Mouse (Mus musculus): ENCODE data around the gene Nufip2. TPM values are rescaled to one million over a fixed set of nuclear protein-coding genes. Genes with fewer than 3 reads are reported as not detected.

Gene Nufip2
- polyA plus RNA-seq, 1 experiment, result 30.1 TPM

GRCm38 (mm10) chr11:77680018-77680417, 5.9 kb upstream of the Nufip2 start:
- TF ChIP-seq CTCF (IDR thresholded peaks at IDR 0.05; ENCODE audit: borderline replicate concordance, control insufficient read depth, extremely low read depth, insufficient read depth, low read length, poor library complexity), result no peak
- TF ChIP-seq POLR2A (IDR thresholded peaks at IDR 0.05; ENCODE audit: control insufficient read depth, extremely low read depth, insufficient read depth, low read length, poor library complexity), result no peak
- no peaks in the 10 kb centered on the region for H3K27me3 ChIP-seq (ENCODE audit: control insufficient read depth, insufficient read depth, low read length)
- no peak for DNase-seq
- H3K36me3 ChIP-seq (ENCODE audit: control insufficient read depth, insufficient read depth, low read length), result no peaks in the 10 kb centered on the region
- H3K27ac ChIP-seq (ENCODE audit: control insufficient read depth, insufficient read depth, low read length), result no peak overlapping the region
- WGBS, result 50% methylated on average over 2 of the region's 2 CpGs
- no peak overlapping the region for H3K4me3 ChIP-seq (ENCODE audit: control insufficient read depth, insufficient read depth, low read length)
- no peaks in the 10 kb centered on the region; the same call in 1 of the 2 replicates for H3K4me1 ChIP-seq (replicated peaks; ENCODE audit: control insufficient read depth, insufficient read depth, low read length)

GRCm38 (mm10) chr11:77684896-77685295, 1.1 kb upstream of the Nufip2 start:
- 70% methylated on average over 2 of the region's 2 CpGs for WGBS
- no peak overlapping the region for H3K27ac ChIP-seq (ENCODE audit: control insufficient read depth, insufficient read depth, low read length)
- H3K27me3 ChIP-seq (ENCODE audit: control insufficient read depth, insufficient read depth, low read length), result no peaks in the 10 kb centered on the region
- TF ChIP-seq CTCF (IDR thresholded peaks at IDR 0.05; ENCODE audit: borderline replicate concordance, control insufficient read depth, extremely low read depth, insufficient read depth, low read length, poor library complexity), result no peak
- TF ChIP-seq POLR2A (IDR thresholded peaks at IDR 0.05; ENCODE audit: control insufficient read depth, extremely low read depth, insufficient read depth, low read length, poor library complexity), result no peak
- no peaks in the 10 kb centered on the region for H3K36me3 ChIP-seq (ENCODE audit: control insufficient read depth, insufficient read depth, low read length)
- H3K4me1 ChIP-seq (replicated peaks; ENCODE audit: control insufficient read depth, insufficient read depth, low read length), result no peaks in the 10 kb centered on the region; the same call in 1 of the 2 replicates
- DNase-seq, result no peak
- no peak overlapping the region for H3K4me3 ChIP-seq (ENCODE audit: control insufficient read depth, insufficient read depth, low read length)

GRCm38 (mm10) chr11:77686346-77686840, 438 bp downstream of the Nufip2 start:
- Histone ChIP-seq H3K4me1 (replicated peaks; ENCODE audit: control insufficient read depth, insufficient read depth, low read length) (no peaks in the 10 kb centered on the region), H3K27ac (ENCODE audit: control insufficient read depth, insufficient read depth, low read length) (peak overlapping the region; percentile 69), H3K27me3 (ENCODE audit: control insufficient read depth, insufficient read depth, low read length) (no peaks in the 10 kb centered on the region), H3K4me3 (ENCODE audit: control insufficient read depth, insufficient read depth, low read length) (peak overlapping the region; percentile 100), H3K36me3 (ENCODE audit: control insufficient read depth, insufficient read depth, low read length) (peaks cover under 1% of the 10 kb centered on the region)
- WGBS, result 1% methylated on average over 30 of the region's 30 CpGs
- no peak for TF ChIP-seq POLR2A (IDR thresholded peaks at IDR 0.05; ENCODE audit: control insufficient read depth, extremely low read depth, insufficient read depth, low read length, poor library complexity)
- TF ChIP-seq CTCF (IDR thresholded peaks at IDR 0.05; ENCODE audit: borderline replicate concordance, control insufficient read depth, extremely low read depth, insufficient read depth, low read length, poor library complexity), result no peak
- DNase-seq, result peak; percentile 41

GRCm38 (mm10) chr11:77686841-77687540, 1.0 kb downstream of the Nufip2 start:
- no peaks in the 10 kb centered on the region for H3K4me1 ChIP-seq (replicated peaks; ENCODE audit: control insufficient read depth, insufficient read depth, low read length)
- WGBS, result under 1% methylated on average over 71 of the region's 76 CpGs
- H3K27ac ChIP-seq (ENCODE audit: control insufficient read depth, insufficient read depth, low read length), result peak overlapping the region; percentile 69
- DNase-seq, result peak; percentile 73
- no peak for TF ChIP-seq CTCF (IDR thresholded peaks at IDR 0.05; ENCODE audit: borderline replicate concordance, control insufficient read depth, extremely low read depth, insufficient read depth, low read length, poor library complexity)
- 0 out of 2 replicates have a peak, but pooled peaks have one; percentile 31 for TF ChIP-seq POLR2A (IDR thresholded peaks at IDR 0.05; ENCODE audit: control insufficient read depth, extremely low read depth, insufficient read depth, low read length, poor library complexity)
- H3K4me3 ChIP-seq (ENCODE audit: control insufficient read depth, insufficient read depth, low read length), result peak overlapping the region; percentile 100
- H3K36me3 ChIP-seq (ENCODE audit: control insufficient read depth, insufficient read depth, low read length), result peaks cover 6% of the 10 kb centered on the region
- H3K27me3 ChIP-seq (ENCODE audit: control insufficient read depth, insufficient read depth, low read length), result no peaks in the 10 kb centered on the region

GRCm38 (mm10) chr11:77687541-77688131, 1.7 kb downstream of the Nufip2 start:
- DNase-seq, result peak; percentile 46
- WGBS, result under 1% methylated on average over 38 of the region's 40 CpGs
- Histone ChIP-seq H3K4me1 (replicated peaks; ENCODE audit: control insufficient read depth, insufficient read depth, low read length) (no peaks in the 10 kb centered on the region), H3K4me3 (ENCODE audit: control insufficient read depth, insufficient read depth, low read length) (peak overlapping the region; percentile 100), H3K36me3 (ENCODE audit: control insufficient read depth, insufficient read depth, low read length) (peaks cover 13% of the 10 kb centered on the region), H3K27ac (ENCODE audit: control insufficient read depth, insufficient read depth, low read length) (peak overlapping the region; percentile 39; the same call in 1 of the 2 replicates), H3K27me3 (ENCODE audit: control insufficient read depth, insufficient read depth, low read length) (no peaks in the 10 kb centered on the region)
- TF ChIP-seq POLR2A (IDR thresholded peaks at IDR 0.05; ENCODE audit: control insufficient read depth, extremely low read depth, insufficient read depth, low read length, poor library complexity), result 0 out of 2 replicates have a peak, but pooled peaks have one; percentile 4
- no peak for TF ChIP-seq CTCF (IDR thresholded peaks at IDR 0.05; ENCODE audit: borderline replicate concordance, control insufficient read depth, extremely low read depth, insufficient read depth, low read length, poor library complexity)

- WGBS, result 96% methylated on average over 3 of the region's 3 CpGs
- TF ChIP-seq CTCF (IDR thresholded peaks at IDR 0.05; ENCODE audit: borderline replicate concordance, control insufficient read depth, extremely low read depth, insufficient read depth, low read length, poor library complexity), result no peak
- no peak for TF ChIP-seq POLR2A (IDR thresholded peaks at IDR 0.05; ENCODE audit: control insufficient read depth, extremely low read depth, insufficient read depth, low read length, poor library complexity)
- no peaks in the 10 kb centered on the region for H3K27me3 ChIP-seq (ENCODE audit: control insufficient read depth, insufficient read depth, low read length)
- peaks cover 4% of the 10 kb centered on the region; the same call in 1 of the 2 replicates for H3K4me1 ChIP-seq (replicated peaks; ENCODE audit: control insufficient read depth, insufficient read depth, low read length)
- no peak overlapping the region for H3K27ac ChIP-seq (ENCODE audit: control insufficient read depth, insufficient read depth, low read length)
- no peak for DNase-seq
- no peak overlapping the region for H3K4me3 ChIP-seq (ENCODE audit: control insufficient read depth, insufficient read depth, low read length)
- H3K36me3 ChIP-seq (ENCODE audit: control insufficient read depth, insufficient read depth, low read length), result peaks cover 42% of the 10 kb centered on the region
Measured at GRCm38 (mm10) chr11:77693026-77693425, 7.1 kb downstream of the Nufip2 start.

All from thymus, adult 2 months (tissue).